Mouse (Mus musculus): ENCODE measurements at regions not wholly inside any gene's neighbourhood (a gene's known extent, or its start where the extent isn't known, plus 50 kb on each side); places are given as distances from the start of the nearest gene placed in this dataset.

DNA sequence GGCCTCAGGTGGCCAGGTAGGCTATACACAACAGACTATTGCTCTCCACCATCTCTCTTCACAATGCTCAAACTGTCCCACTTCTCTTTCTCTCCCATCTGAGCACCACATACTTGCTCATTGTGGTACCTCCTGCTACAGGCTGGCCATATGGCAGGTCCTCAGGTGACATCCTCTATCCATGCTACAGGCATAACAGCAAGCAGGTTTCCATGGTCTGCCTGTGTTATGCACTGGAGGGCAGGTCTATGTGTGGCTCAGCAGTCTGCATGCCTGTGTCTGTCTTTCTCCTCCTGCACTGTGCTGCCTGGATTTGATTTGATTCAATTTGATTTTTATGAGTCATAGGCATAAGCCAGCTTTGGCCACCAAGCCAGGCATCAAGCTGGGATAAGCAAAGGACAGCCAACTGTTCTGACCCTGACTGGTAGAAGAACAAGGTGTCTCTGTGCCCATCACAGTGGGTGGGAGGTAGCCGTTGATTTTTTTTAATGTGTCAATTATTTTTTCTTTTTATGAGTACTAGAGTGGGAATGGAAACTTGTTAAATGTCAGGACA, 118.8 kb upstream of the Syt1 start:
- TF ChIP-seq HCFC1 (IDR thresholded peaks at IDR 0.05; ENCODE audit: borderline replicate concordance, insufficient read depth, low read length) (no peak), ZC3H11A (IDR thresholded peaks at IDR 0.05; ENCODE audit: borderline replicate concordance, low read depth, low read length) (no peak), ZNF384 (IDR thresholded peaks at IDR 0.05; ENCODE audit: low read depth, low read length) (no peak)
